Comparison of ENCODE assay signal across 8 mouse cellular contexts in genomic region chr7:129778842-129779421, GRCm38 (mm10).
A peak's percentile ranks its signal among the peaks of the same experiment; 100 is the strongest.
DNase-seq lines count a peak whose midpoint lies in the region; ATAC-seq lines count a peak whose summit lies in the region.

No protein-coding gene starts in this region.

- no peaks in the 10 kb centered on the region for H3K36me3 ChIP-seq in forebrain, embryonic 10.5 days (replicated peaks)
- H3K36me3 ChIP-seq in forebrain, embryonic 11.5 days (ENCODE audit: control insufficient read depth, insufficient read depth, low read length), result no peaks in the 10 kb centered on the region
- no peaks in the 10 kb centered on the region for H3K36me3 ChIP-seq in hindbrain, embryonic 13.5 days
- no peaks in the 10 kb centered on the region for H3K36me3 ChIP-seq in kidney, embryonic 14.5 days (ENCODE audit: control insufficient read depth, insufficient read depth, low read length)

- H3K27me3 ChIP-seq in forebrain, embryonic 10.5 days (ENCODE audit: poor library complexity, severe bottlenecking), result peaks cover 56% of the 10 kb centered on the region
- no peaks in the 10 kb centered on the region for H3K27me3 ChIP-seq in forebrain, embryonic 11.5 days (ENCODE audit: control insufficient read depth, insufficient read depth, low read length)
- H3K27me3 ChIP-seq in hindbrain, embryonic 13.5 days, result peaks cover 64% of the 10 kb centered on the region
- H3K27me3 ChIP-seq in kidney, embryonic 14.5 days (ENCODE audit: control insufficient read depth, insufficient read depth, low read length), result no peaks in the 10 kb centered on the region

- H3K4me3 ChIP-seq in forebrain, embryonic 10.5 days, result no peak overlapping the region
- H3K4me3 ChIP-seq in forebrain, embryonic 11.5 days (ENCODE audit: low read depth, low read length), result no peak overlapping the region
- H3K4me3 ChIP-seq in hindbrain, embryonic 13.5 days, result no peak overlapping the region
- no peak overlapping the region for H3K4me3 ChIP-seq in kidney, embryonic 14.5 days (ENCODE audit: low read length)

- H3K9me3 ChIP-seq in forebrain, embryonic 10.5 days, result no peaks in the 10 kb centered on the region
- no peaks in the 10 kb centered on the region for H3K9me3 ChIP-seq in forebrain, embryonic 11.5 days (ENCODE audit: control insufficient read depth, low read length)
- peaks cover 3% of the 10 kb centered on the region; the same call in 1 of the 2 replicates for H3K9me3 ChIP-seq in hindbrain, embryonic 13.5 days
- H3K9me3 ChIP-seq in kidney, embryonic 14.5 days (ENCODE audit: control insufficient read depth, low read length), result no peaks in the 10 kb centered on the region

- H3K4me1 ChIP-seq in forebrain, embryonic 10.5 days, result peaks cover 32% of the 10 kb centered on the region
- H3K4me1 ChIP-seq in forebrain, embryonic 11.5 days (replicated peaks; ENCODE audit: control insufficient read depth, insufficient read depth, low read length), result peaks cover 3% of the 10 kb centered on the region; the same call in 1 of the 2 replicates
- peaks cover 34% of the 10 kb centered on the region for H3K4me1 ChIP-seq in hindbrain, embryonic 13.5 days (replicated peaks)
- H3K4me1 ChIP-seq in kidney, embryonic 14.5 days (ENCODE audit: control insufficient read depth, insufficient read depth, low read length), result peaks cover 11% of the 10 kb centered on the region

- 71% methylated on average over 13 of the region's 13 CpGs for WGBS in forebrain, embryonic 10.5 days
- whole genome bisulfite sequencing in forebrain, embryonic 11.5 days, result 51% methylated on average over 13 of the region's 13 CpGs
- whole genome bisulfite sequencing in hindbrain, embryonic 13.5 days, result 17% methylated on average over 13 of the region's 13 CpGs
- WGBS in kidney, embryonic 14.5 days, result 61% methylated on average over 13 of the region's 13 CpGs

- 0 out of 2 replicates have a peak overlapping the region, but pooled peaks have one; percentile 40 for H3K27ac ChIP-seq in forebrain, embryonic 10.5 days
- H3K27ac ChIP-seq in forebrain, embryonic 11.5 days (ENCODE audit: low read depth, low read length), result no peak overlapping the region
- peak overlapping the region; percentile 41 for H3K27ac ChIP-seq in hindbrain, embryonic 13.5 days
- H3K27ac ChIP-seq in kidney, embryonic 14.5 days (ENCODE audit: low read depth, low read length), result no peak overlapping the region

- H3K9ac ChIP-seq in forebrain, embryonic 11.5 days (ENCODE audit: low read length), result no peak overlapping the region
- H3K9ac ChIP-seq in hindbrain, embryonic 13.5 days, result peak overlapping the region; percentile 19; the same call in 1 of the 2 replicates
- no peak overlapping the region for H3K9ac ChIP-seq in kidney, embryonic 14.5 days (ENCODE audit: low read depth, low read length)

- no peak; the same call in 1 of the 2 replicates for ATAC-seq in forebrain, embryonic 11.5 days (replicated peaks; ENCODE audit: low FRiP score)
- ATAC-seq in hindbrain, embryonic 13.5 days (ENCODE audit: low FRiP score), result peak; percentile 91
- no peak for ATAC-seq in kidney, embryonic 14.5 days (ENCODE audit: low FRiP score, low TSS enrichment)

- H3K4me2 ChIP-seq in forebrain, embryonic 11.5 days (ENCODE audit: low read depth, low read length, severe bottlenecking), result no peak overlapping the region
- H3K4me2 ChIP-seq in hindbrain, embryonic 13.5 days, result 0 out of 2 replicates have a peak overlapping the region, but pooled peaks have one; percentile 23
- no peak overlapping the region for H3K4me2 ChIP-seq in kidney, embryonic 14.5 days (replicated peaks; ENCODE audit: low read depth, low read length)

- DNase-seq in forebrain, embryonic 10.5 days (ENCODE audit: extremely low spot score, low spot score), result no peak
- DNase-seq in forebrain, embryonic 11.5 days (ENCODE audit: low spot score), result no peak
- DNase-seq in mesoderm, embryonic 11.5 days (ENCODE audit: low read depth, low spot score), result peak; percentile 36
- DNase-seq in right cerebral cortex, postnatal 4 days, result peak; percentile 54
- DNase-seq in gastrocnemius, postnatal 25 days, result no peak
- no peak for DNase-seq in lung, postnatal 25 days (ENCODE audit: low spot score)

Comparison
In these comparisons a context has a peak if more than half of its experiments do, and no peak if none do; other contexts are left out.
1. H3K27ac ChIP-seq: peak in forebrain, embryonic 10.5 days (single experiment) and hindbrain, embryonic 13.5 days (single experiment); none in forebrain, embryonic 11.5 days (single experiment) and kidney, embryonic 14.5 days (single experiment).
2. DNase-seq: peak in mesoderm, embryonic 11.5 days (single experiment) and right cerebral cortex, postnatal 4 days (single experiment); none in forebrain, embryonic 10.5 days (single experiment), forebrain, embryonic 11.5 days (single experiment), gastrocnemius, postnatal 25 days (single experiment) and lung, postnatal 25 days (single experiment).